Mouse (Mus musculus) liver, postnatal 0 days (tissue): ENCODE measurements around the gene Pygb. TPM values are rescaled to one million over a fixed set of nuclear protein-coding genes. Genes with fewer than 3 reads are reported as not detected.
A peak's percentile ranks its signal among the peaks of the same experiment; 100 is the strongest.

Experiments used
- ATAC-seq: fragments of 200-750 bp; cut with Nextera tagmentation; 2 replicates; pipeline ENCODE4 v1.8.0; 2017; ENCODE audit warnings: mild to moderate bottlenecking, moderate library complexity
- DNase-seq: peaks from one replicate; pipeline ENCODE4 v3.0.0-alpha.2; 2016
- H3K27ac ChIP-seq: fragments of 300-500 bp; sonication (generic); 2 replicates; pipeline ENCODE4 v1.5.1; 2014; ENCODE audit warnings: antibody characterized with exemption, moderate library complexity, mild to moderate bottlenecking, low read depth
- H3K27me3 ChIP-seq: fragments of 300-500 bp; sonication (generic); 2 replicates; pipeline ENCODE4 v1.6.1; 2014; ENCODE audit warnings: low read length, control low read depth, mixed read lengths; ENCODE audit not compliant: insufficient read depth
- H3K36me3 ChIP-seq: fragments of 300-500 bp; sonication (generic); replicated peaks from 2 replicates; pipeline ENCODE4 v1.6.1; 2014; ENCODE audit warnings: mild to moderate bottlenecking, control low read depth, low read length, moderate library complexity, mixed read lengths; ENCODE audit not compliant: insufficient read depth
- H3K4me1 ChIP-seq: fragments of 300-500 bp; sonication (generic); 2 replicates; pipeline ENCODE4 v1.6.1; 2014; ENCODE audit warnings: antibody characterized with exemption, mild to moderate bottlenecking, control low read depth; ENCODE audit not compliant: insufficient read depth
- H3K4me2 ChIP-seq: fragments of 300-500 bp; sonication (generic); 2 replicates; pipeline ENCODE4 v1.6.1; 2014; ENCODE audit warnings: low read depth, mild to moderate bottlenecking, low read length, moderate library complexity, mixed read lengths
- H3K4me3 ChIP-seq: fragments of 300-500 bp; sonication (generic); 2 replicates; pipeline ENCODE4 v1.5.1; 2014; ENCODE audit warnings: low read depth, low read length
- H3K9ac ChIP-seq: fragments of 300-500 bp; sonication (generic); replicated peaks from 2 replicates; pipeline ENCODE4 v1.6.1; 2014; ENCODE audit warnings: mild to moderate bottlenecking, moderate library complexity
- H3K9me3 ChIP-seq: fragments of 300-500 bp; sonication (generic); 2 replicates; pipeline ENCODE4 v1.6.1; 2016; ENCODE audit warnings: mild to moderate bottlenecking, control low read depth, low read length, mixed read lengths
- CTCF ChIP-seq: sonication (generic); IDR thresholded peaks from 2 replicates; pipeline ENCODE4 v1.5.1; 2016; ENCODE audit warnings: antibody characterized with exemption, low read depth
- EP300 ChIP-seq: IDR thresholded peaks from 2 replicates; pipeline ENCODE4 v1.6.1; 2016; ENCODE audit warnings: antibody characterized with exemption, low read depth, mild to moderate bottlenecking
- WGBS: fragments of 180-500 bp; shearing (Covaris S2); extraction: QIAGEN DNeasy Blood & Tissue Kit; methylation state at CpG from one replicate; pipeline ENCODE4 v1.1.7; 2014; ENCODE audit not compliant: insufficient replicate concordance; 5-methylcytosine and 5-hydroxymethylcytosine counted together
- polyA plus RNA-seq: library from polyadenylated mRNA; unstranded; fragments of >200 nt; fragmentation: Nextera tagmentation; extraction: Ambion mirVana; gene quantifications from 2 replicates; pipeline ENCODE4 v1.2.1, GENCODE M21; 2015

Pygb gene
- polyA plus RNA-seq, 1 experiment from 2014 or later = 15.3 TPM

DNA sequence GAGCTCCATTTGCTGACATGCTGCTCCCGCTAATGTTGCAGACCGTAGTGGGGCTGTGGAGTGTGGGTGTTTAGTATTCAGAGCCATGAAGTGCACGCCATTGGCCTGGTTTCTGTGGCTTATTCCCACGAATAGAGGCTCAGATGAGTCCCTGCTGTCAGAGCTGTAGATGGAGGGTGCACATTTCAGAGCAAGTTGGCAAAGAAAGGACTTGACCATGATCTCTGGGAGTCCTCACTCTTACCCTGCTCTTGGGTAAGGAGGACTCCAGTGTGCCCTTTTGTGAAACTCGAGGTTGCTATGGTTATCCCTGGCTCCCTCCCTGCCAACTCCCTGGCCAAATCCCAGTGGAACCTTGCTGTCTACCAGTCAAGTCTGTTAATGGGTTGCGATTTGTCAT, 21.8 kb downstream of the Pygb start:
- no peak for ATAC-seq

DNA sequence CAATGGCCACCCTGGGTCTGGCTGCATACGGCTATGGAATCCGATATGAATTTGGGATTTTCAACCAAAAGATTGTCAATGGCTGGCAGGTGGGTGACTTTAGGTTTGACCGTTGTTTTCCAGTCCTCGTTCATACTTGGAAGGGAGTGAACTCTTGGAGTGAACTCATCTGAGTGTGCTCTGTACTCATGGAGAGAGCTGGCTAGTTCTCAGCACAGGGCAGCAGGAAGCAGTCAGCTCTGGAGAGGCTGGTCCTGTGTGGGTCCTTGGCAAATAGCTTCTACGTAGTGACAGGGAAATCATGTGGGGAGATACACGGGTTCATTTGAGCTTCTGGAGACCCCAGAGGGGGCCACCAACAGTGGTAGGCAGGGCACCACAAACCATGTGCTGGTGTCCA, 22.3 kb downstream of the Pygb start:
- Histone ChIP-seq H3K4me1 (no peaks in the 10 kb centered on the region), H3K27me3 (no peaks in the 10 kb centered on the region), H3K27ac (no peak overlapping the region), H3K9me3 (no peaks in the 10 kb centered on the region), H3K4me3 (no peak overlapping the region), H3K36me3 (peaks cover 64% of the 10 kb centered on the region), H3K4me2 (no peak overlapping the region), H3K9ac (no peak overlapping the region)
- no peak for DNase-seq
- TF ChIP-seq EP300 (no peak), CTCF (no peak)
- no peak for ATAC-seq
- 90% methylated on average over 6 of the region's 6 CpGs for WGBS

More for the DNA sequence above, 21.8 kb downstream of the Pygb start:
- Histone ChIP-seq H3K9ac (no peak overlapping the region), H3K4me1 (no peaks in the 10 kb centered on the region), H3K27ac (no peak overlapping the region), H3K36me3 (peaks cover 61% of the 10 kb centered on the region), H3K27me3 (no peaks in the 10 kb centered on the region), H3K9me3 (no peaks in the 10 kb centered on the region), H3K4me2 (no peak overlapping the region), H3K4me3 (no peak overlapping the region)
- WGBS = 80% methylated on average over 6 of the region's 6 CpGs
- TF ChIP-seq EP300 (no peak), CTCF (no peak)
- no peak for DNase-seq

DNA sequence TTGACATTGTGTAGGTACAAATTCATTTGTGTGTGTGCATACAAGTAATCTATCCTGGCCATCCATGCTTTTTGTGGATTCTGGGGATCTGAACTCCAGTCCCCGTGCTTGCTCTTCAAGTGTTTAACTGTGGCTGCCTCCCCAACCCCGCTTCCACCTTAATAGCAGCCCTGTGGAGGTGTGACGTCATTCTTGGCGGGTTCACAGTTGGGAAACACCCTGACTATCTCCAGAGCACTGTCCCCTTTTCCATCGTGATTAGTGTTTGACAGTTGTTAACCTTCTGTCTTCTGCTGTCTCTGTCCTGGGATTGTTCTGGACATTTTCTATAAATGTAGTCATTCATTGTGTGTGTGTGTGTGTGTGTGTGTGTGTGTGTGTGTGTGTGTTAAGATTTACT, 24.1 kb downstream of the Pygb start:
- ATAC-seq = peak; percentile 63; the same call in 1 of the 2 replicates
- H3K4me2 ChIP-seq = no peak overlapping the region
- WGBS = 50% methylated on average over 5 of the region's 5 CpGs
- no peaks in the 10 kb centered on the region for H3K4me1 ChIP-seq
- H3K4me3 ChIP-seq = no peak overlapping the region
- no peaks in the 10 kb centered on the region for H3K27me3 ChIP-seq
- peaks cover 55% of the 10 kb centered on the region for H3K36me3 ChIP-seq
- H3K9ac ChIP-seq = no peak overlapping the region
- DNase-seq = no peak
- no peak overlapping the region for H3K27ac ChIP-seq
- no peaks in the 10 kb centered on the region for H3K9me3 ChIP-seq
- TF ChIP-seq EP300 (no peak), CTCF (no peak)

DNA sequence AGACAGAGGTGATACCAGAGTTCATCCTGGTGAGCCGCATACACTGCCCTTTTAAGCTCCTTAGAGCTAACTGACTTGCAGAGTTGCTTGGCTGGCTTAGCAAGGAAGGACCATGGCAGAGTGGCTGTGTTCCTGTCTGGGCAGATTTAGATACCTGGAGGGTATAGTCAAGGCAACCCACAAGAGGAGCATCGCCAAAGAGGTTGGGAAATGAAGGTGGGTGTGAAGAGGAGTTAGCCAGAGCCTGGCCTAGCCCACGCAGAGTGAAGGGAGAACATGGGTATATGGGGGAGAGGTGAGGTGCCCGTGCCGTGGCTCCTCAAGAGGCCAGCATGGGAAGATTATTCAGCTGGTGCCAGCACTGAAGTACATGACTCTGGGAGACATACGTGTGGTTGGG, 26.3 kb downstream of the Pygb start:
- Histone ChIP-seq H3K4me3 (no peak overlapping the region), H3K9ac (no peak overlapping the region), H3K27me3 (no peaks in the 10 kb centered on the region), H3K4me1 (no peaks in the 10 kb centered on the region), H3K27ac (no peak overlapping the region), H3K9me3 (no peaks in the 10 kb centered on the region), H3K36me3 (peaks cover 61% of the 10 kb centered on the region), H3K4me2 (no peak overlapping the region)
- 91% methylated on average over 6 of the region's 6 CpGs for WGBS
- DNase-seq = no peak
- ATAC-seq = no peak
- TF ChIP-seq EP300 = no peak
- TF ChIP-seq CTCF = no peak

DNA sequence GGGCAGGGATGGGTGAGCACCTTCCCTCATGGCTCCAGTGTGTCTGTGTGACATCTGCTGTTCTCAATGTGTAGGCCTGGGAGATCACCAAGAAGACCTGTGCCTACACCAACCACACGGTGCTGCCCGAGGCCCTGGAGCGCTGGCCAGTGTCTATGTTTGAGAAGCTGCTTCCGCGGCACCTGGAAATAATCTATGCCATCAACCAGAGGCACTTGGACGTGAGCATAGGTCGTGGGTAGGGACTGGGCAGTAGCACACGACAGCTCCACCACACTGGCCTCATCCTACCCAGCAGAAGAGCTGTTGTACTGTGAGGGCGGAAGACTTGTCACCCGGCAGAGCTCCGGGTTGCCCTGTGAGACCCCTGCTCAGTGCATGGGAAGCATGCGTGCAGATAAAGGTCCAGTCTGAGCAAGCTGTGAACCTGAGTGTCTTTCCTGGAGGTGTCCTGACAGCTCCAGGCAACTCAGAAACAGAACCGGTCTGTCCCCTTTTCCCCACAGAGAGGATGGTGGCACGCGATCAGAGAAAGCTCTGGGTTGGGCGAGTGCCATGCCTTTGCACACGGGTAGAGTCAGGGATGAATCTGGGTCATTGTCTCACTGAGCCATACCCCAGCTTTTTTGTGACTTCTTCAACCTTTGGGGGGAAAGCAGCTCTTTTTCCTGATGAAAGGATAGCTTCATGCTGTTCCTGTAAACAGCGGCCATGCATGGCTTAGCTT, 30.3 kb downstream of the Pygb start:
- Histone ChIP-seq H3K9ac (no peak overlapping the region), H3K27me3 (no peaks in the 10 kb centered on the region), H3K4me3 (no peak overlapping the region), H3K36me3 (peaks cover 57% of the 10 kb centered on the region), H3K4me1 (no peaks in the 10 kb centered on the region), H3K27ac (no peak overlapping the region), H3K9me3 (no peaks in the 10 kb centered on the region), H3K4me2 (no peak overlapping the region)
- ATAC-seq = no peak
- TF ChIP-seq EP300 (no peak), CTCF (no peak)
- WGBS = 86% methylated on average over 18 of the region's 18 CpGs
- DNase-seq = no peak

DNA sequence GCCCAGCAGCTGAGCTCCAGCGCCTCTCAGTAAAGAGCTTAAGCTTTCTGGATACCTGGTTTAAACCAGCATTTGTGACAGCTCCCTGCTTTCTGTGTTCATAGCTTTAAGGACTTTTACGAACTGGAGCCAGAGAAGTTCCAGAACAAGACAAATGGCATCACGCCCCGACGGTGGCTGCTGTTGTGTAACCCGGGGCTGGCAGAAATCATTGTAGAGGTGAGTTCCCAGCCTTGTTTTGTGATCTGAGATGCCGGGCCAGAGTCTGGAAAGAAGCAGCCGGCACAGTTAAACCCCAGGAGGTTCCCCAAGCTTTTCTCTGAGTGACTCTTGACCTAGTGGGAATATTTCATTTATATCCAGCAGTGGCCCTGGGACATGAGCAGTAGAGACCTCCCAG, 32.2 kb downstream of the Pygb start:
- H3K36me3 ChIP-seq = peaks cover 44% of the 10 kb centered on the region
- H3K4me2 ChIP-seq = no peak overlapping the region
- no peak overlapping the region for H3K27ac ChIP-seq
- H3K9me3 ChIP-seq = no peaks in the 10 kb centered on the region
- H3K9ac ChIP-seq = no peak overlapping the region
- H3K4me3 ChIP-seq = no peak overlapping the region
- H3K27me3 ChIP-seq = no peaks in the 10 kb centered on the region
- no peaks in the 10 kb centered on the region for H3K4me1 ChIP-seq
- ATAC-seq (no peak), DNase-seq (no peak)
- TF ChIP-seq EP300 (no peak), CTCF (no peak)
- WGBS = 81% methylated on average over 8 of the region's 8 CpGs

DNA sequence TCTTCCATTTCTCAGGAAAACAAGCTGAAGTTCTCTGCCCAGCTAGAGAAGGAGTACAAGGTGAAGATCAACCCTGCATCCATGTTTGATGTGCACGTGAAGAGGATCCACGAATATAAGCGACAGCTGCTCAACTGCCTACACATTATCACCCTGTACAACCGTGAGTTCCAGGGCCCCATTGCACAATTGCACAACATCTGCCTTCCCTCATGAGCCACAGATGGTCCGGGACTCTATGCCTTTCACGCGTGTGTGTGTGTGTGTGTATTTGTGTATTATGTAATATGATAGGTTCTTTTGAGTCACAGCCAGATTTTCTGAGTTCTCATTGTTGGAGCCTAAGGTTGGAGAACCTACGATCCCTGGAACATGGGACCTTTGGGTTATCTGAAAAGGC, 34.2 kb downstream of the Pygb start:
- no peak overlapping the region for H3K27ac ChIP-seq
- peaks cover 46% of the 10 kb centered on the region for H3K36me3 ChIP-seq
- no peak overlapping the region for H3K9ac ChIP-seq
- H3K9me3 ChIP-seq = no peaks in the 10 kb centered on the region
- DNase-seq = no peak
- WGBS = 70% methylated on average over 8 of the region's 8 CpGs
- no peak for TF ChIP-seq CTCF
- TF ChIP-seq EP300 = no peak
- no peak overlapping the region for H3K4me2 ChIP-seq
- H3K27me3 ChIP-seq = no peaks in the 10 kb centered on the region
- no peaks in the 10 kb centered on the region for H3K4me1 ChIP-seq
- no peak for ATAC-seq
- H3K4me3 ChIP-seq = no peak overlapping the region
